Mouse (Mus musculus) hindbrain, embryonic 16.5 days (tissue): Measurements from ENCODE around the gene Olfr205. TPM values are rescaled to one million over a fixed set of nuclear protein-coding genes. Genes with fewer than 3 reads are reported as not detected.

Experiments
- polyA plus RNA-seq: library from polyadenylated mRNA; unstranded; fragments of >200 nt; fragmentation: Nextera tagmentation; extraction: Ambion mirVana; gene quantifications from 2 replicates; pipeline ENCODE4 v1.2.1, GENCODE M21; 2015

Gene Olfr205
- polyA plus RNA-seq, 1 experiment from 2014 or later, result not detected

Other genes starting within 250 kb of the Olfr205 start
- not detected in 2 replicates for gene Olfr191, start 241.3 kb downstream of the Olfr205 start, polyA plus RNA-seq
- gene Olfr193, start 219.3 kb downstream of the Olfr205 start, polyA plus RNA-seq, result not detected in 2 replicates
- not detected in 2 replicates for gene Olfr194, start 210.1 kb downstream of the Olfr205 start, polyA plus RNA-seq
- gene Olfr195, start 184.1 kb downstream of the Olfr205 start, polyA plus RNA-seq, result not detected in 2 replicates
- not detected in 2 replicates for gene Olfr196, start 160.7 kb downstream of the Olfr205 start, polyA plus RNA-seq
- gene Olfr198, start 127.6 kb downstream of the Olfr205 start, polyA plus RNA-seq, result not detected in 2 replicates
- gene Olfr199, start 111.4 kb downstream of the Olfr205 start, polyA plus RNA-seq, result not detected in 2 replicates
- not detected in 2 replicates for gene Olfr201, start 58.5 kb downstream of the Olfr205 start, polyA plus RNA-seq
- not detected in 2 replicates for gene Olfr202, start 44.3 kb downstream of the Olfr205 start, polyA plus RNA-seq
- gene Olfr203, start 32.3 kb downstream of the Olfr205 start, polyA plus RNA-seq, result not detected in 2 replicates
- not detected in 2 replicates for gene Olfr204, start 12.9 kb downstream of the Olfr205 start, polyA plus RNA-seq
- gene Olfr206, start 18.1 kb upstream of the Olfr205 start, polyA plus RNA-seq, result not detected in 2 replicates
- not detected in 2 replicates for gene Olfr209, start 32.9 kb upstream of the Olfr205 start, polyA plus RNA-seq
- not detected in 2 replicates for gene Gabrr3, start 76.2 kb upstream of the Olfr205 start, polyA plus RNA-seq
- gene Riox2, start 140.6 kb upstream of the Olfr205 start, polyA plus RNA-seq, result 16.8 and 19.0 TPM in 2 replicates